Mouse (Mus musculus) liver (tissue): ENCODE measurements at regions not wholly inside any gene's neighbourhood (a gene's known extent, or its start where the extent isn't known, plus 50 kb on each side); places are given as distances from the start of the nearest gene placed in this dataset.
A peak's percentile ranks its signal among the peaks of the same experiment; 100 is the strongest.

Experiments used
- DNase-seq: peaks from one replicate; pipeline ENCODE4 v3.0.0-alpha.2; 2020; ENCODE audit warnings: mixed read lengths

DNA sequence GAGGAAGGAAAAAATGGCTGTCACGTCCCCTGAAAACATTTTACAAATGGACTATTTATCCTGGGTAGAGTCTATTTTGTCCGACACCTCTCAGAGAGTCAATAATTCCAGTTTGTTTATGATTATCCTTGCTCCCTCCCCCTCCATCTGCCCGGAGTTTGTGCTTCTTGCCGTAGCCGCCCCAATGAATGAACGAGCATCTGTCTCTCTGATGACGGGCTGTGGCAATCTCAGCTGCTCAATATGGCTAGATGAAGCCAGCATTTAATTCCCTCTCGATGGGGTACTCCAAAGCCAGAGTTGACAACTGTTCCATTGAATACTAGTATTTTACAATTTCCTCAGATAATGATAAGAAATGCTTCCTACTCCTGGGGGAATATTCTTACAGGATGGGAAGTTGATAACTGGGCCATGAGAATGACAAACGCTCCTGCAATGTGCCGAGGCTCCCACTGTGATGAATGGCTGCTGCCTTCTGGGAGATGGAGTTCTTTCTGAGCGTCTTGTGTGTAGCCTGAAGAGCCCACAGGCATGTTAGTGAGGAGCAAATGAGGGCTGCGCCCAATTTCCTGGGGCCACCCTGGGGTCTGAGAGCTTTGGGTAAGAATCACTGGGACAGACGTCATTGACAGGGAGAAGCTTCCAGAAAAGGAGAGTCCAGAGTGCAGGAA, 128.6 kb upstream of the Fstl4 start:
- no peak for DNase-seq

DNA sequence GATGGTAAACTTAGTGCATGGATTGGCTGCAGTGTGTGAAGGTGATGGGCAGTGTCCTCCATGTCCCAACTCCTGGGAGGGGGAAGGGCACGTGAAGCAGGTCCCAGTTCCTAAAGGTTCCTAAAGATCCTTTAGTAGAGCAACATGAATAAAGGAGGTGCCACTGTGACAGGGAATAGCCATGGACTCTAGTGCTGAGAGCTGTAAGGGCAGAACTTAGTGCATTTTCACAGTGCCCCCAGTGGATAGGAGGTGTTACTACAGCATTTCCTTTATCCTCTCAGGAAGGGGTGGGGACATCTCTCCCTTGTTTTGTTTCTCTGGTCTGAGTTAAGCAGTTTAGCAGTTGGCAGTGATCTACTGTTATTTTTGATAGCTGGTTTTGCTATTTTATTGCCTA, 125.5 kb upstream of the Fstl4 start:
- DNase-seq: no peak

DNA sequence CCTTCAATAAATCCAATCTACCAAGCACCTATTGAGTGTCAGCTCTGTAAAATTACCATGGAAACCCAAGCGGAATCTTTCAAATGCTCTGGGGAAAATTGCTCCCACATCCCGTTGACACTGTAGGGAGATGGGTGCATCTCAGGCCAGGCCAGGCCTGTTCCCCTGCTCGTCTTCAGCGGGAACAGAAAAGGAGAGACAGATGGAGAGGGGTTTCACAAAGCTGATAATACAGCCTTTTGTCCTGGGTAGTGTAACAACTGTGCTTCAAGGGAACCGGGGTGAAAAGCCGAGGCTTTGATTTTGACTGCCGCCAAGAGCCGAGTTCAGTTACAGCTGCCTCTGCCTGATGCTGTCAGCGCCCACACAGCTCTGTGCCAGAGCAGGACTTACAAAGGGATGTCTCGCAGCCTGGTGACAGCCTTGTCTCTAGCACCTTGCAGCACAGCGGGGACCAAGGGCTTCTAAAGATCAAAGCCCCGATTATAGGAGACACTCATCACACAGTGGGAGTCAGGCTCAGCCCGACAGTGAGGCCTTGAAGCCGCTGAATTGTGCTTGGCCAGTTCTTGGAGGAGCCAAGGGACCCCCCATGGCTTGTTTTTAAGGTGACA, 122.6 kb upstream of the Fstl4 start:
- no peak for DNase-seq

DNA sequence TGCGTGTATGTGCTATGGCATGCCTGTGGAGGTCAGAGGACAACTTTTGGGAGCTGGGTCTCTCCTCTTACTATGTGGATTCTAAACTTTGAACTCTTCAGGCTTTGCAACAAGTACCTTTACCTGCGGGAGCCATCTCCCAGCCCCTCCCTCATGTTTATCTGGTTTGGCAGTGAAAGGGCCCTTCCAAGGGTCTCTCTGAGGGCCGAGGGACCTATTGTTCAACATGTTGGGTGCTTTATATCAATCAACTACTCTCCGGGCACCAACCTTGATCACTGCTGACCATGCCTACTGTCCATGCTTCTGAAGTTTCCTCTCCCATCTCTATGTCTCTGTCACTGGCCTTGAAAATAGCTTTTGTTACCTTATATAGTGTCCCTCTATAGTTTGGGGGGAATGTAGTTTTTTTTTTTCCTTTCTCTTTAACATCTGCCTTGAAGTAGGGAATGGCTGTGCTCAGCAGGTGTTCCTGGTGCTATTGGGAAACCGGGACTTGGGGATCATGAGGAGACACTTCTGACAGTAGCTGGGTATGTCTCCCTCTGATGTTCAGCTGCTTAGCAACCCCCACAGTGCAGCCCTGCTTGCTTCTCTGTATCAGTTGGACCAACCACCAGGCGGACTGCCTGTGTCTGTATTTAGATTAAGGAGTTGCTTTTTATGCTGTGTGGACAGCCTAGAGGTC, 120.2 kb upstream of the Fstl4 start:
- peak; percentile 11 for DNase-seq

DNA sequence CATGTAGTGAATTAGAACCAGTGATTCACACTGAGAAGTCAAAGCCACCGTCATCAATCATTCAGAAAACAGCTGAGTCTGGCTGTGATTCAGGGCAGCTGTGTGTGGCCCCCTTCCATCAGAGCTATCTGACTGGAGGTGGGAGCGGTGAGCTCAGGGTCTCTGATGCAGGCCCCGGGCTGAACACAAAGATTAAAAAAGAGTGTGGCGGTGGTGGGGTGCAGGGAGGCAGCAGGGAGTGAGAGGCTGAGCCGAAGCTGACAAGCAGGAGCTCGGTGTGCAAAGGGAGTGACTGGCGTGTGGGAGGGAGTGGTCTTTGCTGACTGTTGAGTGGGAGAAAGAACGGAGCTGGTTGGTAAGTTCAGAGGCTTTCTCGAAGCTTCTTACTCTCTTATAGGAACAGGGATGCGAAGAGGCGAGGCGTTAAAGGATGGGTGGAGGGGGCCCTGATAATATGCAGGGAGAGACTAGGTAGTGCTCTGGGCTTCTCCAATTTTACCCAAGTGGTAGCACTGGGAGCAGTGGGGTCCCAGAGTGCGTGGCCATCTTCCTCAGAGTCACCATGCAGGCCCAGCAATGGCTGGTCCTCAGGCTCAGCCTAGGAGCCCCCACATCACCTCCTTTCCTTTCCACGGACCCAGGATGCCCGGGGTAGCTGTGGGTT, 116.1 kb upstream of the Fstl4 start:
- peak; percentile 8 for DNase-seq

DNA sequence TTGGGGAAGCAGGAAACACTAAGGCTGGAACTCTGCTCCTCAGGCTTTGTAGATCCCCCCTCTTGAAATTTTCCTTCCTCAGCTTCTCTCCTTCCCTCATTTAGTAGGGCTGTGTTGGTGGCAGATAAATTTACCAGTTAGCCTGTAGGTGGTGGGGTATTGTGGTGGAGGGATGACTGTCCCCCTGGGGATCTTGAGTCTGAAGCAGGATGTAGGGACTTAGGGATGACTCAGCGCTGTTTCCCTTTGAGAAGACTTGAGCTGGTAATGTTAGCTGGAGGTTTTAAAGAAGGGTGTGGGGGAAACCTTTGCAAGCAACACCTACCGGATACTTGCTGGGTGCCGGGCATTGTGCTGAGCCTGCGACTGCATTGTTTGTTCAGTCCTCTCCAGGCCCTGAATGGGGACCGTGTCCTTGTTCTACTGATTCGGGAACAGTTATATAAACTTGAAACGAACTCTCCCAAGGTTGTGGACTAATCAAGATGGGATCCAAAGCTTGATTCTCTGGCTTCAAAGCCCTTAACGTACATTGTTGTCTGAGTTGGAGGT, 115.5 kb upstream of the Fstl4 start:
- no peak for DNase-seq

DNA sequence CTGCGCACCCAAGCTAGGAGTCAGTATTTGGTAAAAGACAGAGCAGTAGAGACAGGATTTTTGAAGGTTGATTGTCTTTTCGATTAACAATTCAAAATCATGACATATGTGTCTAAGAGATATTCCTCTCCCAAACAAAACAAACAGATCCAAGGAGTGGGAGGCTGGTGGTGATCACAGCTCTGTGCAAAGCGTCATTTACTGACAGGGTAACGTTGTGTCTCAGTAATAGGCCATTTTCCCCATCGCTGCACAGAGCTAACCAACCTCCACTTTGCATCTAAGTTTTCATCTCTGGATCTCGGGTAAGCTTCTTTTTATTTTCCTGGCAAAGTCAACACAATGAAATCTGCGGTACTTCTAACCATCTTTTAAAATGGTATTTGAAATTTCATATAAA, 109.8 kb upstream of the Fstl4 start:
- no peak for DNase-seq

DNA sequence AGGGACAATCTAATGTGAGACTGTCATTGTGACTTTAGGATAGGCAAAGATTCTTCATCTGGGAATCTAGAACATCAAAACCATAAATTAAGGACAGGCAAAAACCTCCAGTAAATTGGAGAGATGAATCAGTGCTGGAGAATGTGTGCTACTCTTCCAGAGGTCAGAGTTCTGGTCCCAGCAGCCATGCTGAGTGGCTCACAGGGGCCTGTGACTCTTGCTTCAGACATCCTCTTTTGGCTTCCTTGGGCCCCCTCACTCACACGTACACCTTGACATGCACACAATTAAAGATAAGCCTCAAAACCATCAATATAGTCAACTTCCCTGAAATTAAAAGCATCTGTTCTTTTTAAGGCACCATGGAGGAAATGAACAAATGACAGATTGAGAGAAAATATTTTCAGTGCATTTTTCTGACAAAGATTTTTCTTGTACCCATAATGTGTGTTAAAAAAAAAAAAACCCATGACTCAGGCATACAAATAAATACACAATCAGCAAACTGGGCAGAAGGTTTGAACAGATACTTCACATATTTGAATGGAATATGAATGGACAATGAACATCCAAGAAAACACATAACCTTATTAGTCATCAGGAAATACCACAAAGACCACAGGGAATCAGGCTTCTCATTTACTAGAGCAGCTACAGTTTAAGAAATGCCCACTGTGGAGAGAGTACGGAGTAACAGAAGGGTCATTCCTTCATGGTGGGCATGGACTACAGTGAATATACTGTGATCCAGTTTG, 108.5 kb upstream of the Fstl4 start:
- DNase-seq: no peak

DNA sequence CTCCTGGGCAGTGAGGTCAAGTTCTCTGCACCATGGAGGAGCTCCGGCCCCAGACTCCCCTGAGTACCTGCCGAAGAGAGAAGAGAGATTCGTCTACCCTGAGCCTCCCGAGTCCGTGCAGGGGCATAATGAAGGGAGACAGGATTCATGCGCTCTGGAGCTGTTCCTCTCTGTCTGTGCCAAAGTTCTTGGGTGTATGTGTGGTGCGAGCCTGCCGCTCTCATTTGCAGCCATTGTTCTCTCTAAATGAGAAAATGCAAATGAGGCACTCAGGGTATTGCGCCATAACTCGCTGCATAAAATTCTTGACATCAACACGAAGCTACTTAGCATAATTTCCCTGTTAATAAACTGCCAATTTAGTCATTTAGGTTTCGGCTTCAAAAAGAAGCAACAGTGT, 103.2 kb upstream of the Fstl4 start:
- DNase-seq: no peak

DNA sequence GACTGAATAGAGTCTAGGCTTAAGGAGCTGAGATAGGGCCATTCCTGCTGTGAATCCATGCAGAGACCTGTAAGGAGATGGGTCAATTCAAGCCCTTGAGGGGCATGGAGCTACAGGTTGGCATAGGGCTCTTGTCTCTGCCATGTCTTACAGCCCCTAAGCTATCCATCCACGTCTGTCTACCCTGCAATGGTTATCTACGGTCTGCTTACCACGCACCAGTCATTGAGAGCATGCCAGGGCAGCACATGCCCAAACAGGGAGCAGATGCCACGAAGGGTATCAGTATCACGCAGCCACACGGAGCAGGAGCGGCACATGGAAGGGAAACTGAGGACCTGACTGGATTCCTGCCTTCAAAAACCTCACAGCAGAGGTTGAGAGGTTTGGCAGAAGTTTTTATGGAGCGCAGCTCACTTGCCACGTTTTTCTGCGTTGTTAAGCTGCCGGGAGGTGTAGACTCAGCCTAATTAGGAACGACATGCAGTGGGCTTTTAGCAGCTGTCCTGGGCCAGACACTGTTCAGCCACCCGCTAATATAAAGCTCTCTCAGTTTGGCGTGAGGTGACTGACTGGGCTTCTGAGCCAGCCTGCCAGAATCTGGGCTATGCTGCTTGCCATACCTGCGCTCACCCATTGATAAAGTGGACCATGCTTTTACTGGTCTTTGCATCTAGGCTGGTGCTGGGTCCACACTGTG, 102.4 kb upstream of the Fstl4 start:
- DNase-seq: no peak

DNA sequence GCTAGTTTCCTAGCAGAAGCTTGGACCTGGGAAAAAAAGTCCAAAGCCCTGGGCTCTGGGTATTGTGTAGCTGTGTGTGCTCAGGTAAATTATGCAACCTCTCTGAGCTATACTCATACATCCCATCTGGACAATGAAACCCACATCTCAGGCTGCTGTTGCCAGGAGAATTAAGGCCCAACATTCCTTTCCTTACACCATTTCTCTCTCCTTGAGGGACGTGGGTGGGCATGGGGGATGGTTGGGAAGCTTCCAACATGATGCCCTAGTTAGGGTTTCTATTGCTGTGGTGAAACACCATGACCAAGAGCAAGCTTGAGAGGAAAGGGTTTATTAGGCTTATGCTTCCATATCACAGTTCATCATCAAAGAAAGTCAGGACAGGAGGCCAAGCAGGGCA, 99.1 kb upstream of the Fstl4 start:
- DNase-seq: no peak

DNA sequence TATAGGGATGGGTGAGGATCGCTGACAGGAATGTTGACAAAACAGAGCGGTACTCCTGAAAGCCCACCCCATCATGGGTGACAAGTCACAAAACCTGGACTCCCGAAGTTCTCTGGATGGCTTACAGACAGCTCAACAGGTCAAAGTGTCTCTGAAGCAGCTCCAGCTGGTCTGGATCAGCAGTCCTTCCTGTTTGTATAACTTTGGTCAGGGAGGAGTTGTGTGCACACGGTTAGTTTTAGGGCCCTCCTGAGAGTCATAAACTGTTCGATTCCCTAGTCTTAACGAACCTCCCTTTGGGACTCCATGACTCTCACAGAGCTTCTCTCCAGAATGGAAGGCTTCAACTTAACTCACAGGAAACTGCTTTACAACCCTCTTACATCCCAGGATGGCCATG, 89.4 kb upstream of the Fstl4 start:
- DNase-seq: no peak

DNA sequence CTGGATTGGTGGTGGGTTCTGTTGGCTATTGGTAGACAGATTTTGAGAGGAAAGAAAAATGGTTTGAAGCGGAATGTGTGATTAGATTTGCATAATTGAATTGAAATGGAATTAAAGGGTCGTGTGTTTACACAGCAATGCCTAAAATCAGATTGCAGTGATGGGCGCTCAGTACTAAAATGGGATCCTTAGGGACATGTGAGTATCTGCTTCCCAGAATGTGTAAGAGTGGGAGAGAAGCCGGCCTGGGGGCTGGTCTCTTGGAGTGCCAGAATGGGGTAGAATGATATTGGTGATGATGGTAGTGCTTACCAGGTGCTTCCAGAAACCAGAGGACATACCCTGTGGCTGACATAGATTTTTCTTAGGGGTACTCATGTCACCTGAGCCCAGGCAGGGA, 86.2 kb upstream of the Fstl4 start:
- no peak for DNase-seq

DNA sequence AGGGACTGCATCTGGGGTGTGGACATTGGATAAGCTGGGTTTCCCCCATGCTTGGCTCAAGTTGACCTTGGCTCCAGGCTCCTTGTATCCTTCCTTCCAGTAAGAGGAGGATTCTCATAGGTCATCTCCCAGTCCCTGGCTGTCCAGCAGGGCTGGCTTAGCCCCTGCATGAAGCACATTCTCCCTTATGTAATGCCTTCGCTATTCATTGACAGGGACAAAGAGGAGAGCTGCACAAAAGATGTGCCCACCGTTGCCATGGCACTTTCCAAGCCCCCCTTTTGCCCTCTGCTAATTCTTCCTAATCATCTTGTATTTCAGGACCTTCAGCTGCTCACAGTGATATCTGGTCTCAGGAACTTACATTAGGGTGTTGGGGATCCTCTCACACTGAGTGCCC, 79.0 kb upstream of the Fstl4 start:
- no peak for DNase-seq

DNA sequence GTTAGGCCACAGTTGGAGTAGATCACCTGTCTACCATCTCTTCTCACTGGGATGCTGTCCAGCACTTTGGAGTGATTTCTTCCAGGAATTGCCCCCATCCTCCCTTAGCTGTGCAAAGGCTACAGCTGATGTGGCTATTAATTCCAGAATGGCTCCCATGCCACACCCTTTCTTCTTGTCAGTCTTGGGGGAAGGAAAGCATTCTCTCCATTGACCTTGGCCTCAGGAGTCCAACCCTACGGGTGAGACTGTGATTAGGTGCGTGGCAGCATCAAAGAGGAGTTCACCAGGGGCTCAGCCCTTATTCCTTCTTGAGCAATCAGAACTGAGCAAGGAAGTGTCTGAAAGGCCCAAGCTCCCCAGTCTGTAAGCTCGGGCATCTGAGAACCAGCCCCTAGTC, 71.7 kb upstream of the Fstl4 start:
- DNase-seq: no peak

DNA sequence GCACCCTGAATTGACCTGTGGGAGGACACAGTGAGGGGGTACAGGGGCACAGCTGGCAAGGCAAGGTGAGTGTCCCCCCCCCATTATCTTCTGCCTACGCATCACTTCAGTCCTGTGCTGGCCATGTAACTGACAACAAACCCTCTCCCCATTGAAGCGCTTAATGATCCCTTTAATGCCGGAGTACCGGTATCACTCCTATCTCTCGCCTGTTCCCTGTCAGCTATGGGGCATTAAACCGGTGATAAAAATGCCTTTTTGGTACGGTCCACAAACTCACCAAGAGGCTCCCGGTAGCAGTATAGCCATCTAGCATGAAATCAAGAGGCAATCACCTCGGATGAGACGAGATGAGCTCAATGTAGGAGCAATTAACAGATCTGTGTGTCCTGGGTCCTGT, 62.8 kb upstream of the Fstl4 start:
- no peak for DNase-seq

DNA sequence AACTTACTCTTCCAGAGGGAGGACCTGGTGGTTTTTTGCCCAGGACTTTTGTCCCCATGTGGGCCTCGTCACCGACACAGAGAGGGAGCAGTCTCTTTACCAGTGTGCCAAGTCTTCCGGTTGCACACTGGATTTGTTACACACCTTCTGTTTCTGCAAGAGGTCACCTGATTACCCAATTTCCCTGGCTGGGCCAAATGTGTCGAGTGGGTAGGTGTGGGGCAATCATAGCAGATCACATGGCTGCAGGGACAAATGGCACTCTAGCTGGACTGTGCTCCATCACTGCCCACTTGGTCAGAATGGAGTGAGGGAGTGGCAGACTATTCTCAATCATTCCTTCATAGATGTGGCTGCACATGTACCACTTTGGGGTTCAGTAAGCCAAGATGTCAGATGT, 61.0 kb upstream of the Fstl4 start:
- no peak for DNase-seq
